Mouse (Mus musculus) neural tube, embryonic 14.5 days (tissue): ENCODE measurements around the gene 4930579G24Rik. TPM values are rescaled to one million over a fixed set of nuclear protein-coding genes. Genes with fewer than 3 reads are reported as not detected.

Experiments used
- ATAC-seq: fragments of 200-750 bp; cut with Nextera tagmentation; 2 replicates; pipeline ENCODE4 v1.8.0; 2017; ENCODE audit warnings: low read depth, mild to moderate bottlenecking, moderate TSS enrichment, moderate library complexity
- H3K27ac ChIP-seq: fragments of 300-500 bp; sonication (generic); 2 replicates; pipeline ENCODE4 v1.5.1; 2014; ENCODE audit warnings: low read depth, mild to moderate bottlenecking, control low read depth, low read length, moderate library complexity, mixed read lengths
- H3K27me3 ChIP-seq: fragments of 300-500 bp; sonication (generic); 2 replicates; pipeline ENCODE4 v1.6.1; 2014; ENCODE audit warnings: low read length; ENCODE audit not compliant: control insufficient read depth, insufficient read depth
- H3K36me3 ChIP-seq: fragments of 300-500 bp; sonication (generic); 2 replicates; pipeline ENCODE4 v1.6.1; 2014; ENCODE audit warnings: low read length, mixed read lengths; ENCODE audit not compliant: control insufficient read depth, insufficient read depth
- H3K4me1 ChIP-seq: fragments of 300-500 bp; sonication (generic); 2 replicates; pipeline ENCODE4 v1.6.1; 2014; ENCODE audit warnings: low read length; ENCODE audit not compliant: control insufficient read depth, insufficient read depth
- H3K4me2 ChIP-seq: fragments of 300-500 bp; sonication (generic); 2 replicates; pipeline ENCODE4 v1.6.1; 2014; ENCODE audit warnings: mild to moderate bottlenecking, low read depth, low read length, control low read depth
- H3K4me3 ChIP-seq: fragments of 300-500 bp; sonication (generic); 2 replicates; pipeline ENCODE4 v1.5.1; 2014; ENCODE audit warnings: low read depth, low read length, control low read depth, mixed read lengths
- H3K9ac ChIP-seq: fragments of 300-500 bp; sonication (generic); replicated peaks from 2 replicates; pipeline ENCODE4 v1.6.1; 2014; ENCODE audit warnings: low read depth, mild to moderate bottlenecking, control low read depth, low read length, mixed read lengths
- H3K9me3 ChIP-seq: fragments of 300-500 bp; sonication (generic); 2 replicates; pipeline ENCODE4 v1.6.1; 2016; ENCODE audit warnings: low read length; ENCODE audit not compliant: control insufficient read depth
- WGBS: fragments of 180-500 bp; shearing (Covaris S2); extraction: QIAGEN DNeasy Blood & Tissue Kit; methylation state at CpG from one replicate; pipeline ENCODE4 v1.1.7; 2014; 5-methylcytosine and 5-hydroxymethylcytosine counted together
- polyA plus RNA-seq: library from polyadenylated mRNA; unstranded; fragments of >200 nt; fragmentation: Nextera tagmentation; extraction: Ambion mirVana; gene quantifications from 2 replicates; pipeline ENCODE4 v1.2.1, GENCODE M21; 2014

The 4930579G24Rik gene
- polyA plus RNA-seq, 1 experiment from 2014 or later: 5.6 TPM

DNA sequence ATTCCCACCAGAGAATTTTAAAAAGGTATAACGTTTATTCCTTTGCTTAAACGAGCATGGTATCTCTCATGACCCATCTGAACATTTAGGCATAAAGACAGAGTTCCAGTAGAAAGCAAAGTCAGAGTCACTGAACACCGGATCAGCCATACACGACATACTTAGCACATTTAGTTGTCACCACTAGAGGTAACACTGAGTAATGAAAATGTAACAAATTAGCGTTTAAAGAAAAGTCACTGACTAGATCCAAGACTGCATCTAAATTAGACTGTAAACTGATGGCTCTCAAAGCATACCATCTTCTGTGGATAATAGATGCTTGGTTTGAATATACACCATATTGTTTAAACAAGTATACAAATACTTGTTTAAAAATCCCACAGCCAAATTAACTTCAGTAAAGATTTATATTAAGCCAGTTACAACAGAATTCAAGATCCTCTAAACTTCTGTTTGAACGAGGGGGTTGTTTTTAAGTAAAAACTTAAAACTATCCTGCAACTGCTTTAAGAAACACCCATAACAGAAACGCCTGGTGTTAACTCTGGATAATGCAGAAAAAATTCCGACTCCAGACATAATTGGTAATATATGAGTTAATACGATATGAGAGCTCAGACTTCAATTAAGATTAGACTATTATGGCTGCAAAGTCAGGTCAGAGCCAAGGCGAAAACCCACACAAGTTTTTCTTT, 1.2 kb upstream of the 4930579G24Rik start:
- no peaks in the 10 kb centered on the region for H3K4me1 ChIP-seq
- peak overlapping the region; percentile 78; the same call in 1 of the 2 replicates for H3K27ac ChIP-seq
- H3K4me3 ChIP-seq: peak overlapping the region; percentile 71
- H3K9ac ChIP-seq: peak overlapping the region; percentile 59; the same call in 1 of the 2 replicates
- H3K9me3 ChIP-seq: no peaks in the 10 kb centered on the region
- H3K4me2 ChIP-seq: peak overlapping the region; percentile 81
- no peaks in the 10 kb centered on the region for H3K27me3 ChIP-seq
- WGBS: 31% methylated on average over 10 of the region's 10 CpGs
- no peak for ATAC-seq
- H3K36me3 ChIP-seq: peaks cover 2% of the 10 kb centered on the region; the same call in 1 of the 2 replicates

DNA sequence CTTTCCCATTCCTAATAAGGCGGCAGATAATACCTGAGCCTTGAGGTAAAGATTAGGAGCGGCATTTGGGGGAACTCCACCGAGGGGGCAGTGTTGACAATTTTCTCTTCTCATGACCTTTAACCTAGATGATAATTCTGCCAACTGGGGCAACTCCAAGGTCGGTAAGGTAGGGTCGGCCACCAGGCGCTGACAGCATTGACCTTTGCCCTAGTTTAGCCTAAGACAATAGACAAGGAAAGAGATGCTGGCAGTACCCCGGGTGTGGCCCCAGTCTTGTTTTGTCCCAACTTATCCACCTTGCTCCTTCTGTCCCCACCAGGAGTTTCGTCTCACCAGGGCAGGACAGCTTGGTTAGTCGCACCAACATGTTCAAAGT, 708 bp upstream of the 4930579G24Rik start:
- H3K27ac ChIP-seq: peak overlapping the region; percentile 78
- peak overlapping the region; percentile 81 for H3K4me2 ChIP-seq
- H3K4me1 ChIP-seq: no peaks in the 10 kb centered on the region
- H3K4me3 ChIP-seq: peak overlapping the region; percentile 71
- no peaks in the 10 kb centered on the region for H3K9me3 ChIP-seq
- WGBS: under 1% methylated on average over 9 of the region's 9 CpGs
- H3K9ac ChIP-seq: peak overlapping the region; percentile 59
- H3K27me3 ChIP-seq: no peaks in the 10 kb centered on the region
- ATAC-seq: no peak; the same call in 1 of the 2 replicates
- H3K36me3 ChIP-seq: no peaks in the 10 kb centered on the region; the same call in 1 of the 2 replicates

DNA sequence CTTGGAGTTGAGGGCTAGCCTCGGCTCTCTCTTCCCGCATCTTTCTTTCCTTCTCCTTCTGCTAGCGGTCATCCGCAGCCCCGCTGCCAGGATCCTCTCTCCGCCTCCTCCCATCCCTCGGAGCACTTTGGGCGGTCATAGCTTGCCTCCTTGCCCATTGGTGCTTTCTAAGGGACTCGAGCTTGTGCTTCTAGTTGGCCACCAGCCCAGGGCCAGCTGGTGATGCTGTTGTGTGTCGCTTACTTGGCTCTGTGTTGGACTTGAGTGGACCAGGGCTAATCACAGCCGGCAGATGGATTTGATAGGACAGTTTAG, 494 bp downstream of the 4930579G24Rik start, which contains the start of gene Etfdh:
TSS of gene Etfdh (minus strand) at position 85 of the 315 bp plus-strand sequence.
- Histone ChIP-seq H3K36me3 (no peaks in the 10 kb centered on the region; the same call in 1 of the 2 replicates), H3K27ac (peak within 1 kb of the TSS; percentile 78), H3K9ac (peak within 1 kb of the TSS; percentile 74), H3K4me3 (peak within 1 kb of the TSS; percentile 71), H3K4me2 (peak within 1 kb of the TSS; percentile 81), H3K9me3 (no peaks in the 10 kb centered on the region), H3K4me1 (no peaks in the 10 kb centered on the region), H3K27me3 (no peaks in the 10 kb centered on the region)
- peak; percentile 45 for ATAC-seq
- under 1% methylated on average over 10 of the region's 11 CpGs for WGBS

DNA sequence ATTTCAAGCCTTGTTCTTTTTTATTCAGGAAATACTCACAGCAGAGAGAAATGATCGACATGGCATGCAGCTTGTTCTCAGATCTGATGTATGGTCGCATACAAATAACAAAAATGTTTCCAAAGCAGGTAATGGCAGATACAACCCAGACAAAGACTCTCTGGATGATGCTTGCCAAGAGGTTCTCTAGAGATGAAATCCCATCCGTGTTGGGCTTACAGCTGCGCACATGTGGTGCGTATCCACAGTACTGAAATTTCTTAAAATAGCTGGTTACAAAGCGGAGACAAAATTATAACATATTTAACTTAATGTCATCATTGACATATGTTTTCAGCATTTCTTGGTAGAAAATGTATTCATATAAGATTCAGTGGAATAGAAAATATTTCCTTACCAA, 23.2 kb downstream of the 4930579G24Rik start:
- no peaks in the 10 kb centered on the region for H3K36me3 ChIP-seq
- H3K9ac ChIP-seq: no peak overlapping the region
- no peaks in the 10 kb centered on the region for H3K9me3 ChIP-seq
- no peaks in the 10 kb centered on the region for H3K4me1 ChIP-seq
- WGBS: 92% methylated on average over 6 of the region's 6 CpGs
- no peak overlapping the region for H3K27ac ChIP-seq
- no peak for ATAC-seq
- H3K4me3 ChIP-seq: no peak overlapping the region
- H3K27me3 ChIP-seq: no peaks in the 10 kb centered on the region
- H3K4me2 ChIP-seq: no peak overlapping the region

- no peak for ATAC-seq
- Histone ChIP-seq H3K4me2 (no peak overlapping the region), H3K9me3 (no peaks in the 10 kb centered on the region), H3K9ac (no peak overlapping the region), H3K4me3 (no peak overlapping the region), H3K27ac (no peak overlapping the region), H3K27me3 (no peaks in the 10 kb centered on the region), H3K4me1 (no peaks in the 10 kb centered on the region), H3K36me3 (no peaks in the 10 kb centered on the region)
- WGBS: 60% methylated on average over 5 of the region's 5 CpGs
Measured at GRCm38 (mm10) chr3:79656682-79657081, 27.8 kb downstream of the 4930579G24Rik start.

- Histone ChIP-seq H3K27me3 (no peaks in the 10 kb centered on the region), H3K4me2 (no peak overlapping the region), H3K4me1 (no peaks in the 10 kb centered on the region), H3K9me3 (no peaks in the 10 kb centered on the region), H3K27ac (no peak overlapping the region), H3K36me3 (no peaks in the 10 kb centered on the region), H3K9ac (no peak overlapping the region), H3K4me3 (no peak overlapping the region)
- WGBS: 42% methylated on average over 9 of the region's 9 CpGs
- ATAC-seq: peak; percentile 77; the same call in 1 of the 2 replicates
Measured at GRCm38 (mm10) chr3:79664787-79665408, 36.0 kb downstream of the 4930579G24Rik start.

GRCm38 (mm10) chr3:79670556-79670955, 41.7 kb downstream of the 4930579G24Rik start:
- 84% methylated on average over 7 of the region's 7 CpGs for WGBS
- no peak for ATAC-seq

DNA sequence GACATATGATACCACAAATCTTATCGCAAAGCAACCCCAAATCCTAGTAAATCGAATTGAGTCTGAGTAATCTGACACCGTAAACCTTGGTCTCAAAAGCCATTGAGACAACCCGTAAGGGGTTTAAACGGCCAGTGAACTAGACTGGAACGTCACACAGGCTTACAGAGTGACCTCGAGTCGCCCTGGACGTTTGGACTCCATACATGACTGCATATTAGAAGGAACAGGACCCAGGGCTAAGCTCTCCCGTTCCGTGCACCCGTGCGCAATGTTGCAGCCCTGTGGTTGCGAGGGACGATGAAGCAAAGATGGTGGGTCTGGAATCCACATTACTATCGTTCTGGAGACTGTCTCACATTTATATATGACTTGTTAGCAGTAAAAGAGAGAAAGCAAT, 43.3 kb downstream of the 4930579G24Rik start:
- WGBS: 79% methylated on average over 16 of the region's 16 CpGs
- Histone ChIP-seq H3K9ac (no peak overlapping the region), H3K4me2 (no peak overlapping the region), H3K27me3 (no peaks in the 10 kb centered on the region), H3K4me1 (no peaks in the 10 kb centered on the region), H3K36me3 (no peaks in the 10 kb centered on the region), H3K4me3 (no peak overlapping the region), H3K27ac (no peak overlapping the region), H3K9me3 (no peaks in the 10 kb centered on the region)
- no peak for ATAC-seq

More at GRCm38 (mm10) chr3:79670556-79670955, 41.7 kb downstream of the 4930579G24Rik start:
- Histone ChIP-seq H3K4me2 (no peak overlapping the region), H3K4me1 (no peaks in the 10 kb centered on the region), H3K9me3 (no peaks in the 10 kb centered on the region), H3K36me3 (no peaks in the 10 kb centered on the region), H3K27ac (no peak overlapping the region), H3K4me3 (no peak overlapping the region), H3K27me3 (no peaks in the 10 kb centered on the region), H3K9ac (no peak overlapping the region)

GRCm38 (mm10) chr3:79673082-79673481, 44.2 kb downstream of the 4930579G24Rik start:
- Histone ChIP-seq H3K27ac (no peak overlapping the region), H3K9ac (no peak overlapping the region), H3K9me3 (no peaks in the 10 kb centered on the region), H3K27me3 (no peaks in the 10 kb centered on the region), H3K36me3 (no peaks in the 10 kb centered on the region), H3K4me1 (no peaks in the 10 kb centered on the region), H3K4me2 (no peak overlapping the region), H3K4me3 (no peak overlapping the region)
- no peak for ATAC-seq
- WGBS: 17% methylated on average over 4 of the region's 4 CpGs
